Mouse (Mus musculus): Measurements from ENCODE around the gene Olfr1259. TPM values are rescaled to one million over a fixed set of nuclear protein-coding genes. Genes with fewer than 3 reads are reported as not detected.
"Not testable (repeated sequence)": the region's sequence is repeated elsewhere in the genome, so short reads cannot be mapped to it uniquely, and the experiment has no call there.

The Olfr1259 gene
- polyA plus RNA-seq (2012; rRNA removed): not detected in 2 replicates

DNA sequence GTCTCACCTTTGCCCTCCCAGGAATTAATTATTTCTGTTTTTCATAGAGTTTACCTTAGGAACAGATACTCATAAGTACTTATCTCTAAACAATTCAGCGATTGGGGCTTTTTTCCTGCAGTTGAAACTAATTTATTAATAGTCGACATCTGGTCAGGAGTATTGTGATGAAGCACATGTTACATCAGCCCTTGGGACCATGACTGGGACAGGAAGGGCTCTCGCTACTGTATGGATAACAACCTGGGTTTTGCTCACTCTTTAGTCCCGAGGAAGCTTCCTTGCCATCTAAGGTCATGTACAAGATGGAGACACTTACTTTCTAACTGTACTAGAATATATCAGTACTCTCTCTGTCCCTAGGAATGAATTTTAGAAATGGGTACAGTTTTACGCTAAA is at the start of gene Olfr1259:
Olfr1259 (minus strand) TSS at position 101 of the 400 bp plus-strand sequence.
- TF ChIP-seq CTCF (IDR thresholded peaks at IDR 0.05; ENCODE audit: extremely low read depth, insufficient read depth, low read length) (no peak), POLR2A (IDR thresholded peaks at IDR 0.05; ENCODE audit: extremely low read depth, insufficient read depth, low read length) (no peak)
- Histone ChIP-seq H3K4me1 (ENCODE audit: control insufficient read depth, insufficient read depth, low read length) (no peaks in the 10 kb centered on the region), H3K27ac (ENCODE audit: insufficient read depth, low read length) (no peak within 1 kb of the TSS), H3K4me3 (ENCODE audit: insufficient read depth, low read length) (no peak within 1 kb of the TSS)

DNA sequence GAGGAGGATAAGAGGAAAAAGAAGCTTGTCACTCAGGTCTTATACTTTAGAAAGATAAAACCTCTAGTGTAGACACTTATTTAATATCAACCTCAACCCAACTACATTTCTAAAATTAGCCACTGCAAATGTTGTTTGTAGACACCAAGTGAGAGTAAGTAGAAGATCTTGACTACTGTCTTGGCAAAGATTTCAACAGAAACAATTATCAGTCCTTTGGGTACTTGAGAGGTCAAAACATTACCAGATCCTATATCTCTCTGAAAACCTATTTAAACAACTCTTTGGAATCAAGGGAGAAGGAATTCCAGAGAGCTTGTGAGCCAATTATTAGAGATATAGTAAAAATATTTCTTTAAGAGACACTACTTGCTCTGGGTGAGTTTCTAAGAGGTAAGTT is 42.5 kb upstream of the Olfr1259 start, which contains the start of gene Olfr1261:
Olfr1261 (plus strand) TSS at position 301 of the 400 bp plus-strand sequence.
- Histone ChIP-seq H3K4me3 (ENCODE audit: insufficient read depth, low read length) (no peak within 1 kb of the TSS), H3K27ac (ENCODE audit: insufficient read depth, low read length) (no peak within 1 kb of the TSS), H3K4me1 (ENCODE audit: control insufficient read depth, insufficient read depth, low read length) (no peaks in the 10 kb centered on the region)
- TF ChIP-seq CTCF (IDR thresholded peaks at IDR 0.05; ENCODE audit: extremely low read depth, insufficient read depth, low read length) (no peak), POLR2A (IDR thresholded peaks at IDR 0.05; ENCODE audit: extremely low read depth, insufficient read depth, low read length) (no peak)

DNA sequence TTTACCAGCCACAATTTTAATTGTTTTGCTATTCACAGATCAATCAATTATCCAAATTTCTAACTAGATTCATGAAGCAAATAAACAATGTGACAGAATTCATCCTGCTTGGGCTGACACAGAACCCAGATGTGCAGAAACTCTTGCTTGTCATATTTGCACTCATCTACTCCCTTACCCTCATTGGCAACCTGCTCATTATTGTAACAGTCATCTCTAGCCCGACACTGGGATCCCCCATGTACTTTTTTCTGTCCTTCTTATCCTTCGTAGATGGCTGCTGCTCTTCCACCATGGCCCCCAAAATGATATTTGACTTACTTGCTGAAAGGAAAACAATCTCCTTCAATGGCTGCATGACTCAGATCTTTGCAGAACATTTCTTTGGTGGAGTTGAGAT is 29.2 kb upstream of the Olfr1259 start:
- H3K4me1 ChIP-seq (ENCODE audit: control insufficient read depth, insufficient read depth, low read length): no peaks in the 10 kb centered on the region
- no peak overlapping the region for H3K27ac ChIP-seq (ENCODE audit: insufficient read depth, low read length)
- TF ChIP-seq CTCF (IDR thresholded peaks at IDR 0.05; ENCODE audit: extremely low read depth, insufficient read depth, low read length): no peak
- no peak overlapping the region for H3K4me3 ChIP-seq (ENCODE audit: insufficient read depth, low read length)

DNA sequence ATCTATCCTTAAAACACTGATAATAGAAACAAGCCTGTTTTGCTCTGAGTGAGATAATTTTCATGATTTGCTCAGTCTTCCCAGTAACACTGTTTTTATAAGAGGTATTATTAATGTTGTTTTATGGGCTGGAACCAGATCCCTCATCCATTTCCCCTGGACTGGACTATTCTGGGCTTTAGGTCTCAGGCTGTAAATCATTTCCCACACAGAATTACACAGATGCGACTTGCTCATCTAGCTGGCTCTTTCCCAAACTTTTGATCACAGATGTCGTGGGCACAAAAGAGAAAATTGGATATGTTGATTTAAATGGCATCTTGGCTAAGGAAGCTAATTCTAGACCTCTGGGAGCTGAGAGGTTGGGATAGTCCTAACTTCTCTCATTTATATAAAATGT is 25.7 kb upstream of the Olfr1259 start, which contains the start of gene Olfr1260:
Olfr1260 (plus strand) TSS at position 157 of the 400 bp plus-strand sequence.
- H3K27ac ChIP-seq (ENCODE audit: insufficient read depth, low read length): no peak within 1 kb of the TSS
- TF ChIP-seq CTCF (IDR thresholded peaks at IDR 0.05; ENCODE audit: extremely low read depth, insufficient read depth, low read length) (no peak), POLR2A (IDR thresholded peaks at IDR 0.05; ENCODE audit: extremely low read depth, insufficient read depth, low read length) (no peak)
- H3K4me1 ChIP-seq (ENCODE audit: control insufficient read depth, insufficient read depth, low read length): no peaks in the 10 kb centered on the region
- H3K4me3 ChIP-seq (ENCODE audit: insufficient read depth, low read length): no peak within 1 kb of the TSS

DNA sequence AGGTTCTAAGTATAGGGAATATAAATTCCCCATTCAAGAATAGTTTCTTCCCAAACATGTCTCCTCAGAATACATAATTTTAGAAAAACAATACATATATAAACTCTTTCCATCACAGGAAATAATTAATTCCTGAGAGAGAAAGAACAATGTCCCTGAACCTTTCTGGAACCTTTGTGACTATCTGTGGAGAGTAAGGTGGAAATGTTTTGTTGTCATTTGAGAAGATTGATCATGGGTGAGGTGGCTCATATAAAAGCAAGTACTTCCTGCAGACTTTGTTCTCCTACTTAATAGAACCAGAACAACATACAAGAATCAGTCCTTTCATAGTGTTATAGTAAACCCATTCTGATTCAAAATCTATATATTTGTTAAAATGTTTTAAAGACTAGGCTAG is 21.5 kb downstream of the Olfr1259 start, which contains the start of gene Olfr1258:
Olfr1258 (plus strand) TSS at position 301 of the 400 bp plus-strand sequence.
- Histone ChIP-seq H3K4me3 (ENCODE audit: insufficient read depth, low read length) (no peak within 1 kb of the TSS), H3K4me1 (ENCODE audit: control insufficient read depth, insufficient read depth, low read length) (no peaks in the 10 kb centered on the region), H3K27ac (ENCODE audit: insufficient read depth, low read length) (no peak within 1 kb of the TSS)
- TF ChIP-seq CTCF (IDR thresholded peaks at IDR 0.05; ENCODE audit: extremely low read depth, insufficient read depth, low read length) (no peak), POLR2A (IDR thresholded peaks at IDR 0.05; ENCODE audit: extremely low read depth, insufficient read depth, low read length) (no peak)

DNA sequence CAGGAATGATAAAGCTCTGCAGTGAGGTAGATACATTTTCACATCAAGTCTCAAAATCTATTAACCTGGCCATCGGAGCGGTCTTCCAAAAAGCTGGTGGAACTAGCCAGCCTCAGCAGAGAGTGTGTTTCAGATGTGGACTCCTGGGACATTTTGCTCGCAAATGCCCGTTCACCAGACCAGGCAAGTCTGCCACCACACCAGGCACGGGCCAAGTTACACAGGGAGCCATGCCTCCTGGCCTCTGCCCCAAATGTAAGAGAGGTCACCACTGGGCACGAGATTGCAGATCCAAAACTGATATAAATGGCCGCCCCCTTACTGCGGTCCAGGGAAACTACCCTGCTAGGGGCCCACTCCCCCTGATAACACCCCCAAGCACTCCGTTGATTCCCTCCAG is 35.8 kb downstream of the Olfr1259 start:
- H3K27ac ChIP-seq (ENCODE audit: insufficient read depth, low read length): not testable (repeated sequence)

More for the DNA sequence above, 35.8 kb downstream of the Olfr1259 start:
- H3K4me1 ChIP-seq (ENCODE audit: control insufficient read depth, insufficient read depth, low read length); H3K4me3 ChIP-seq (ENCODE audit: insufficient read depth, low read length): not testable (repeated sequence)

Other genes starting within 250 kb of the Olfr1259 start
- not detected in 2 replicates for gene Olfr1252, start 223.7 kb downstream of the Olfr1259 start, polyA plus RNA-seq (2012; rRNA removed)
- gene Olfr1253, start 191.6 kb downstream of the Olfr1259 start, polyA plus RNA-seq (2012; rRNA removed): not detected in 2 replicates
- gene Olfr1254, start 155.0 kb downstream of the Olfr1259 start, polyA plus RNA-seq (2012; rRNA removed): not detected in 2 replicates
- gene Olfr1255, start 136.6 kb downstream of the Olfr1259 start, polyA plus RNA-seq (2012; rRNA removed): not detected in 2 replicates
- not detected in 2 replicates for gene Olfr1256, start 107.1 kb downstream of the Olfr1259 start, polyA plus RNA-seq (2012; rRNA removed)
- gene Olfr48, start 100.5 kb downstream of the Olfr1259 start, polyA plus RNA-seq (2012; rRNA removed): not detected in 2 replicates
- gene Olfr1257, start 70.2 kb downstream of the Olfr1259 start, polyA plus RNA-seq (2012; rRNA removed): not detected in 2 replicates
- not detected in 2 replicates for gene Olfr1258, start 21.4 kb downstream of the Olfr1259 start, polyA plus RNA-seq (2012; rRNA removed)
- not detected in 2 replicates for gene Olfr1260, start 25.7 kb upstream of the Olfr1259 start, polyA plus RNA-seq (2012; rRNA removed)
- not detected in 2 replicates for gene Olfr1261, start 42.6 kb upstream of the Olfr1259 start, polyA plus RNA-seq (2012; rRNA removed)
- not detected in 2 replicates for gene Olfr1262, start 51.5 kb upstream of the Olfr1259 start, polyA plus RNA-seq (2012; rRNA removed)
- not detected in 2 replicates for gene Olfr1263, start 63.5 kb upstream of the Olfr1259 start, polyA plus RNA-seq (2012; rRNA removed)
- not detected in 2 replicates for gene Olfr1264, start 76.9 kb upstream of the Olfr1259 start, polyA plus RNA-seq (2012; rRNA removed)
- not detected in 2 replicates for gene Olfr1265, start 86.7 kb upstream of the Olfr1259 start, polyA plus RNA-seq (2012; rRNA removed)
- gene Olfr140, start 114.9 kb upstream of the Olfr1259 start, polyA plus RNA-seq (2012; rRNA removed): not detected in 2 replicates
- gene Olfr1269, start 172.7 kb upstream of the Olfr1259 start, polyA plus RNA-seq (2012; rRNA removed): not detected in 2 replicates
- not detected in 2 replicates for gene Olfr32, start 193.6 kb upstream of the Olfr1259 start, polyA plus RNA-seq (2012; rRNA removed)
- gene Olfr1270, start 204.4 kb upstream of the Olfr1259 start, polyA plus RNA-seq (2012; rRNA removed): not detected in 2 replicates

All from cortical plate, adult 2 months (tissue).